Mouse (Mus musculus) kidney, postnatal 0 days (tissue): ENCODE results near the gene Gm7137. TPM values are rescaled to one million over a fixed set of nuclear protein-coding genes. Genes with fewer than 3 reads are reported as not detected.
"Not testable (repeated sequence)": the region's sequence is repeated elsewhere in the genome, so short reads cannot be mapped to it uniquely, and the experiment has no call there.

Experiments
- ATAC-seq: fragments of 200-750 bp; cut with Nextera tagmentation; replicated peaks from 2 replicates; pipeline ENCODE4 v1.8.0; 2017; ENCODE audit warnings: low read depth, moderate number of reproducible peaks, moderate TSS enrichment, moderate library complexity; ENCODE audit not compliant: low FRiP score
- DNase-seq: peaks from one replicate; pipeline ENCODE4 v3.0.0-alpha.2; 2016; ENCODE audit warnings: low spot score
- H3K27ac ChIP-seq: fragments of 300-500 bp; sonication (generic); 2 replicates; pipeline ENCODE4 v1.5.1; 2014; ENCODE audit warnings: mild to moderate bottlenecking
- H3K27me3 ChIP-seq: fragments of 300-500 bp; sonication (generic); 2 replicates; pipeline ENCODE4 v1.6.1; 2014; ENCODE audit warnings: low read length, mixed read lengths; ENCODE audit not compliant: insufficient read depth
- H3K36me3 ChIP-seq: fragments of 300-500 bp; sonication (generic); 2 replicates; pipeline ENCODE4 v1.6.1; 2014; ENCODE audit warnings: low read length, mixed read lengths; ENCODE audit not compliant: insufficient read depth
- H3K4me1 ChIP-seq: fragments of 300-500 bp; sonication (generic); replicated peaks from 2 replicates; pipeline ENCODE4 v1.6.1; 2014; ENCODE audit warnings: antibody characterized with exemption, low read length, mixed read lengths; ENCODE audit not compliant: insufficient read depth
- H3K4me2 ChIP-seq: fragments of 300-500 bp; sonication (generic); 2 replicates; pipeline ENCODE4 v1.6.1; 2014; ENCODE audit warnings: mild to moderate bottlenecking, low read length, moderate library complexity, mixed read lengths
- H3K4me3 ChIP-seq: fragments of 300-500 bp; sonication (generic); replicated peaks from 2 replicates; pipeline ENCODE4 v1.5.1; 2014; ENCODE audit warnings: low read depth, low read length
- H3K9ac ChIP-seq: fragments of 300-500 bp; sonication (generic); 2 replicates; pipeline ENCODE4 v1.6.1; 2014; ENCODE audit warnings: low read depth, low read length
- H3K9me3 ChIP-seq: fragments of 300-500 bp; sonication (generic); replicated peaks from 2 replicates; pipeline ENCODE4 v1.6.1; 2016; ENCODE audit warnings: low read length, inconsistent platforms, mixed read lengths
- CTCF ChIP-seq: IDR thresholded peaks from 2 replicates; pipeline ENCODE4 v1.5.1; 2016; ENCODE audit warnings: antibody characterized with exemption, low read depth, mild to moderate bottlenecking, moderate library complexity
- WGBS: fragments of 180-500 bp; shearing (Covaris S2); extraction: QIAGEN DNeasy Blood & Tissue Kit; methylation state at CpG from one replicate; pipeline ENCODE4 v1.1.7; 2014; 5-methylcytosine and 5-hydroxymethylcytosine counted together
- polyA plus RNA-seq: library from polyadenylated mRNA; unstranded; fragments of >200 nt; fragmentation: Nextera tagmentation; extraction: Ambion mirVana; gene quantifications from 2 replicates; pipeline ENCODE4 v1.2.1, GENCODE M21; 2015

Gene Gm7137
- polyA plus RNA-seq, 1 experiment from 2014 or later = not detected

GRCm38 (mm10) chr10:77753448-77753847 lies 34.6 kb downstream of the Gm7137 start:
- Histone ChIP-seq H3K4me3 (no peak overlapping the region), H3K4me2 (no peak overlapping the region), H3K27ac (no peak overlapping the region), H3K9ac (no peak overlapping the region), H3K36me3 (no peaks in the 10 kb centered on the region), H3K27me3 (no peaks in the 10 kb centered on the region), H3K9me3 (no peaks in the 10 kb centered on the region), H3K4me1 (no peaks in the 10 kb centered on the region)
- no peak for ATAC-seq
- DNase-seq = no peak
- 0 out of 2 replicates have a peak, but pooled peaks have one; percentile 9 for TF ChIP-seq CTCF

- H3K27me3 ChIP-seq, H3K36me3 ChIP-seq, H3K4me3 ChIP-seq, H3K27ac ChIP-seq, H3K9ac ChIP-seq, H3K4me1 ChIP-seq, DNase-seq, H3K4me2 ChIP-seq, ATAC-seq, H3K9me3 ChIP-seq: not testable (repeated sequence)
- WGBS = 66% methylated on average over 3 of the region's 3 CpGs
- TF ChIP-seq CTCF = peak; percentile 9; the same call in 1 of the 2 replicates
These were observed 35.7 kb downstream of the Gm7137 start for GRCm38 (mm10) chr10:77752312-77752711.

GRCm38 (mm10) chr10:77751254-77751653 lies 36.7 kb downstream of the Gm7137 start, which contains the start of gene Gm9736:
Gene Gm9736, minus strand, starts transcription at chr10:77751354.
- not testable (repeated sequence) for ATAC-seq, H3K27ac ChIP-seq, H3K9me3 ChIP-seq, H3K4me2 ChIP-seq, H3K4me1 ChIP-seq, H3K36me3 ChIP-seq, DNase-seq, H3K4me3 ChIP-seq, H3K27me3 ChIP-seq, H3K9ac ChIP-seq
- WGBS = 58% methylated on average over 1 of the region's 1 CpGs

GRCm38 (mm10) chr10:77750686-77751085 lies 37.3 kb downstream of the Gm7137 start:
- not testable (repeated sequence) for ATAC-seq, H3K36me3 ChIP-seq
- WGBS = 83% methylated on average over 1 of the region's 1 CpGs

GRCm38 (mm10) chr10:77741924-77742688 lies 45.9 kb downstream of the Gm7137 start, which contains the start of gene Gm18596:
Gene Gm18596, minus strand, starts transcription at chr10:77742638.
- ATAC-seq, H3K4me3 ChIP-seq, H3K4me2 ChIP-seq, H3K27ac ChIP-seq, DNase-seq, H3K36me3 ChIP-seq, H3K9me3 ChIP-seq, H3K9ac ChIP-seq, H3K27me3 ChIP-seq, H3K4me1 ChIP-seq: not testable (repeated sequence)
- 55% methylated on average over 4 of the region's 5 CpGs for WGBS

More at GRCm38 (mm10) chr10:77750686-77751085, 37.3 kb downstream of the Gm7137 start:
- not testable (repeated sequence) for H3K4me2 ChIP-seq, H3K9ac ChIP-seq, H3K9me3 ChIP-seq, DNase-seq, H3K27me3 ChIP-seq, H3K27ac ChIP-seq, H3K4me3 ChIP-seq, H3K4me1 ChIP-seq

GRCm38 (mm10) chr10:77738929-77739328 lies 49.1 kb downstream of the Gm7137 start:
- no peak for TF ChIP-seq CTCF

More at GRCm38 (mm10) chr10:77738929-77739328, 49.1 kb downstream of the Gm7137 start:
- H3K9me3 ChIP-seq = no peaks in the 10 kb centered on the region
- H3K36me3 ChIP-seq = no peaks in the 10 kb centered on the region
- WGBS = 83% methylated on average over 4 of the region's 4 CpGs
- no peak overlapping the region for H3K4me2 ChIP-seq
- ATAC-seq (no peak), DNase-seq (no peak)
- H3K27me3 ChIP-seq = no peaks in the 10 kb centered on the region
- no peak overlapping the region for H3K27ac ChIP-seq
- H3K9ac ChIP-seq = no peak overlapping the region
- H3K4me1 ChIP-seq = no peaks in the 10 kb centered on the region
- no peak overlapping the region for H3K4me3 ChIP-seq

Other genes starting within 250 kb of the Gm7137 start
- 210 and 216 TPM in 2 replicates for gene Pttg1ip, start 206.5 kb downstream of the Gm7137 start, polyA plus RNA-seq
- gene Sumo3, start 182.1 kb downstream of the Gm7137 start, polyA plus RNA-seq = 313 and 335 TPM in 2 replicates
- gene Gm49325, start 182.0 kb downstream of the Gm7137 start, polyA plus RNA-seq = 13.1 and 15.2 TPM in 2 replicates
- 51.4 and 53.5 TPM in 2 replicates for gene Ube2g2, start 165.9 kb downstream of the Gm7137 start, polyA plus RNA-seq
- 0.41 and 0.43 TPM in 2 replicates for gene Tspear, start 101.6 kb downstream of the Gm7137 start, polyA plus RNA-seq
- not detected in 2 replicates for gene Gm19402, start 97.4 kb downstream of the Gm7137 start, polyA plus RNA-seq
- gene Gm9508, start 91.0 kb downstream of the Gm7137 start, polyA plus RNA-seq = not detected in 2 replicates
- gene Gm10272, start 81.6 kb downstream of the Gm7137 start, polyA plus RNA-seq = not detected in 2 replicates
- not detected in 2 replicates for gene Gm10024, start 76.7 kb downstream of the Gm7137 start, polyA plus RNA-seq
- gene Gm10142, start 72.4 kb downstream of the Gm7137 start, polyA plus RNA-seq = not detected in 2 replicates
- gene Krtap12-1, start 67.6 kb downstream of the Gm7137 start, polyA plus RNA-seq = not detected in 2 replicates
- not detected in 2 replicates for gene Gm10100, start 61.7 kb downstream of the Gm7137 start, polyA plus RNA-seq
- not detected in 2 replicates for gene Gm18596, start 45.6 kb downstream of the Gm7137 start, polyA plus RNA-seq
- not detected in 2 replicates for gene Gm9736, start 36.8 kb downstream of the Gm7137 start, polyA plus RNA-seq
- gene Gm3233, start 28.5 kb downstream of the Gm7137 start, polyA plus RNA-seq = not detected in 2 replicates
- gene Gm3238, start 16.9 kb downstream of the Gm7137 start, polyA plus RNA-seq = not detected in 2 replicates
- gene Gm7138, start 11.3 kb downstream of the Gm7137 start, polyA plus RNA-seq = not detected in 2 replicates
- not detected in 2 replicates for gene Gm3250, start 5.7 kb downstream of the Gm7137 start, polyA plus RNA-seq
- not detected in 2 replicates for gene Gm9639, start 6.9 kb upstream of the Gm7137 start, polyA plus RNA-seq
- not detected in 2 replicates for gene Gm19668, start 10.9 kb upstream of the Gm7137 start, polyA plus RNA-seq
- not detected in 2 replicates for gene Gm9507, start 23.6 kb upstream of the Gm7137 start, polyA plus RNA-seq
- not detected in 2 replicates for gene Gm2696, start 26.5 kb upstream of the Gm7137 start, polyA plus RNA-seq
- gene Krtap10-4, start 38.9 kb upstream of the Gm7137 start, polyA plus RNA-seq = not detected in 2 replicates
- gene Krtap10-10, start 47.7 kb upstream of the Gm7137 start, polyA plus RNA-seq = not detected in 2 replicates
- gene Gm36176, start 58.6 kb upstream of the Gm7137 start, polyA plus RNA-seq = not detected in 2 replicates
- not detected in 2 replicates for gene Gm10318, start 64.7 kb upstream of the Gm7137 start, polyA plus RNA-seq
- not detected in 2 replicates for gene Gm3285, start 73.8 kb upstream of the Gm7137 start, polyA plus RNA-seq
- gene Lrrc3, start 114.3 kb upstream of the Gm7137 start, polyA plus RNA-seq = 2.9 and 3.0 TPM in 2 replicates
- gene Trpm2, start 182.4 kb upstream of the Gm7137 start, polyA plus RNA-seq = 0.20 and 0.40 TPM in 2 replicates
- gene 1810043G02Rik, start 190.3 kb upstream of the Gm7137 start, polyA plus RNA-seq = 29.8 and 32.0 TPM in 2 replicates
- 78.8 and 86.6 TPM in 2 replicates for gene Pfkl, start 221.9 kb upstream of the Gm7137 start, polyA plus RNA-seq